Comparison of ENCODE assay signal across 8 mouse cellular contexts in the genomic region with DNA sequence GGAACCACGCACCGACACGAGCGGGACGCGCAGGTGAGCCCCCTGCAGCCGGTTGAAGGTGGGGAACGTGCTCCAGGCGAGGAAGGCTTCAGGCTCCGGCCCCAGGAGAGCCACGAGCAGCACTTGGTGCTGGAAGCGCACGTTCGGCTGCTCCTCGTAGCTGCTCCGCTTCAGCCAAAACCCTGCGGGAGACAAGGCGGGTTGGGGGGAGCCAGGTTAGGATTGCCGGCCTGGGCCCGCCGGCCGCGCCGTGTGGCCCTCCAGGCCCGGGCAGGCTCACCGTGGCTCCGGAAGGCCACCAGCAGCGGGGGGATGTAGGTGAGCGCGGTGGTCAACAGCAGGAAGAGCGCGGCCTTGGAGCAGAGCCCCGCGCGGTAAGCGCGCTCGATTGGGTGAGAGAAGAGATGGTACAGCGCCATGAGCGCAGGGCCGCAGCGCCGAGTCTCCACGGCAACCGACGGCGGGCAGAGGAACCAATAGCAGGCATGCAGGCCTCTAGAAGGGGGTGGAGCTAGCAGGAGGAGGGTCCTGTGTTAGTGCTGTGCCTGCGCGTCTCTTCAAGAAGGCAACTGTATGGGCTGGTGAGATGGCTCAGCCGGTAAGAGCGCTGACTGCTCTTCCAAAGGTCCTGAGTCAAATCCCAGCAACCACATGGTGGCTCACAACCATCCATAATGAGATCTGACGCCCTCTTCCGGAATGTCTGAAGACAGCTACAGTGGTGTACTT. TPM values are rescaled to one million over a fixed set of nuclear protein-coding genes. Genes with fewer than 3 reads are reported as not detected.
DNase-seq lines count a peak whose midpoint lies in the region; ATAC-seq and TF ChIP-seq lines count a peak whose summit lies in the region.

A gene (minus strand): TSS at position 534 of the 729 bp plus-strand sequence.

- ATAC-seq in activated CD4-positive, CD25-positive, alpha-beta regulatory T cell, adult 4 months = peak; percentile 100
- ATAC-seq in hindbrain, embryonic 15.5 days (ENCODE audit: low FRiP score, low read depth) = peak; percentile 99
- peak; percentile 99 for ATAC-seq in megakaryocyte, adult 5-6 weeks (ENCODE audit: poor library complexity, severe bottlenecking)

- peak within 1 kb of the TSS; percentile 83 for H3K9ac ChIP-seq in hindbrain, embryonic 15.5 days

- peak within 1 kb of the TSS; percentile 78 for H3K4me3 ChIP-seq in hindbrain, embryonic 15.5 days
- H3K4me3 ChIP-seq in left cerebral cortex, adult 2 months = peak within 1 kb of the TSS; percentile 88

- H3K4me2 ChIP-seq in hindbrain, embryonic 15.5 days = peak within 1 kb of the TSS; percentile 97

- TF ChIP-seq CTCF in left cerebral cortex, adult 2 months (IDR thresholded peaks at IDR 0.05) = peak; percentile 25

- H3K27ac ChIP-seq in hindbrain, embryonic 15.5 days (replicated peaks) = peak within 1 kb of the TSS; percentile 93
- peak within 1 kb of the TSS; percentile 81 for H3K27ac ChIP-seq in left cerebral cortex, adult 2 months

- H3K9me3 ChIP-seq in hindbrain, embryonic 15.5 days = no peaks in the 10 kb centered on the region

- intact Hi-C loops in left cerebral cortex, adult 2 months (cut with DNase I) = no loop called here

- no peaks in the 10 kb centered on the region for H3K27me3 ChIP-seq in hindbrain, embryonic 15.5 days

- DNase-seq in cerebellum, postnatal 4 days (ENCODE audit: low spot score in 2 of 2) = peak; percentile 71 to 89
- DNase-seq in gastrocnemius, adult 18-20 months (ENCODE audit: low spot score) = peak; percentile 89
- DNase-seq in left cerebral cortex, adult 2 months (ENCODE audit: extremely low spot score in 1 of 2, low spot score in 2 of 2) = peak; percentile 88 to 90
- peak; percentile 95 for DNase-seq in right cerebral cortex, adult 18-20 months
- peak; percentile 70 for DNase-seq in urinary bladder, adult 2 months (ENCODE audit: low spot score)

- under 1% methylated on average over 53 of the region's 53 CpGs for WGBS in hindbrain, embryonic 15.5 days

- no peaks in the 10 kb centered on the region for H3K36me3 ChIP-seq in hindbrain, embryonic 15.5 days

- peaks cover 23% of the 10 kb centered on the region for H3K4me1 ChIP-seq in hindbrain, embryonic 15.5 days (replicated peaks)

RNA-seq across cellular contexts. Expression of the gene that starts here (rescaled TPM):
- polyA plus RNA-seq in activated CD4-positive, CD25-positive, alpha-beta regulatory T cell, adult 4 months (2017; shearing (Covaris generic)) = 1 to 10 TPM; 1.4 to 1.8 TPM
- total RNA-seq in gastrocnemius, adult 18-20 months (2021) = 1 to 10 TPM in 1 of 2 experiments, under 1 TPM in 1; 0.91 to 1.0 TPM
- polyA plus RNA-seq in hindbrain, embryonic 15.5 days (2015; fragmentation: Nextera tagmentation; extraction: Ambion mirVana) = 17.6 and 18.9 TPM in 2 replicates
- 10 to 100 TPM; 11.7 to 13.2 TPM for total RNA-seq in left cerebral cortex, adult 2 months (2021)
- total RNA-seq in megakaryocyte, adult 5-6 weeks (2015) = not detected in 2 replicates
- 0.33 TPM in 1 of 2 replicates, not detected in the other for total RNA-seq in megakaryocyte, adult 5-6 weeks (2017)
- 8.1 and 9.2 TPM in 2 replicates for polyA plus RNA-seq in urinary bladder, adult 2 months (2012; rRNA removed)

Comparison
In these comparisons a context has a peak if more than half of its experiments do, and no peak if none do; other contexts are left out.
1. Peak in every context shown above with its lines: DNase-seq, ATAC-seq, H3K4me3 ChIP-seq and H3K27ac ChIP-seq.
2. RNA of the gene that starts here (total RNA-seq): 11.7 to 13.2 TPM in left cerebral cortex, adult 2 months; 0.91 to 1.0 TPM in gastrocnemius, adult 18-20 months and 0.33 TPM in megakaryocyte, adult 5-6 weeks; every median in the first group is over 4 times any median in the second.
3. Peak in ATAC-seq in megakaryocyte, adult 5-6 weeks; RNA of the gene not detected or under 1 TPM.